Mouse (Mus musculus) megakaryocyte, embryonic 14.5 days (primary cell): ENCODE data around the gene Zdhhc9. TPM values are rescaled to one million over a fixed set of nuclear protein-coding genes. Genes with fewer than 3 reads are reported as not detected.

Experiments used
- H3K27me3 ChIP-seq: replicated peaks from 2 replicates; pipeline ENCODE3; 2012; ENCODE audit warnings: inconsistent platforms
- H3K36me3 ChIP-seq: replicated peaks from 2 replicates; pipeline ENCODE3; 2012; ENCODE audit warnings: low read length, inconsistent platforms, mixed read lengths
- H3K4me1 ChIP-seq: 2 replicates; pipeline ENCODE4 v1.6.1; 2012; ENCODE audit warnings: inconsistent platforms
- H3K4me3 ChIP-seq: replicated peaks from 2 replicates; pipeline ENCODE3; 2012; ENCODE audit warnings: moderate library complexity, mild to moderate bottlenecking, inconsistent platforms
- H3K9me3 ChIP-seq: 2 replicates; pipeline ENCODE4 v1.6.1; 2012; ENCODE audit warnings: inconsistent platforms
- FLI1 ChIP-seq: IDR thresholded peaks from 2 replicates; pipeline ENCODE4 v1.6.1; 2012; ENCODE audit warnings: low read length, inconsistent platforms, mixed read lengths
- GATA1 ChIP-seq: IDR thresholded peaks from 3 replicates; pipeline ENCODE4 v1.6.1; 2012; ENCODE audit warnings: mixed read lengths, low read length, inconsistent platforms, borderline replicate concordance
- polyA plus RNA-seq: library from polyadenylated mRNA; stranded (reverse); fragments of >175 nt; gene quantifications from 2 replicates; pipeline ENCODE4 v1.2.3, GENCODE M21; 2012; ENCODE audit warnings: low replicate concordance; ENCODE audit not compliant: insufficient read depth

Gene Zdhhc9
- polyA plus RNA-seq, 1 experiment: 25.6 TPM

DNA sequence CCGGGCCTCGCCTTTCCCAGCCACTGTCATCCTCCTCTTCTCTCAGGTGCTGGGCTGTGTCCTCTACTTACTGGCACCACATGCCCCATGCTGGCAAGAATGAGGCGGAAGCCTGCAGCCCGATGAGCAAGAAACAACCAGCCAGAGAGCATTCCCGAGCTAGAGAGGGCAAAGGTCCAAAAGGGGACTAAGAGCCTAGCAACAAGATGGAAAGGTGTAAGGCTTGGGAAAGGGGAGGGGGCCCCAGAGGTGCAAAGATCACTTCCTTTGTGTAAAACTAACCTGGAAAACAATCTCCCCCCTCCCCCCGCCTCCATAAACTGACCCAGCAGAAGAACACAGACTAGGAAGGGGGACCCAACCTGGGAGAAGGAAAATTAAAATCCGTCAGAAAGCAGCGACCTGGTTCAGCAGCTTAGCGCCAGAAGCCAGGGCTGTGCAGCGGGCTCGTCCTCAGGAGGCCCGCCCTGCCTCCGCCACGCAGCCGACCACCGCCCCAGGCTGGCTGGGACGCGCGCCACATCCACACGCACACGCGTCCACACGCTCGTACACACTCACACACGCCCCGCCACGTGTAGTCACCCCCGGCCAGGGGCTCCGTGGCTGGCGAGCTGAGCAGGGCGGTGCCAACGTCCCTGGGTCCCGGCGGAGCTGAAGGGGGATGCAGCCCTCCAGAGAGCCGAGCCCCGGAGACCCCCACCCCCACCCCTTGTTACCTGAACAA lies 754 bp downstream of the Zdhhc9 start:
- H3K27me3 ChIP-seq: peaks cover 17% of the 10 kb centered on the region
- H3K4me1 ChIP-seq: peaks cover 21% of the 10 kb centered on the region
- H3K4me3 ChIP-seq: peak overlapping the region; percentile 96
- no peaks in the 10 kb centered on the region for H3K9me3 ChIP-seq
- peaks cover 19% of the 10 kb centered on the region for H3K36me3 ChIP-seq
- no peak for TF ChIP-seq FLI1
- no peak for TF ChIP-seq GATA1

DNA sequence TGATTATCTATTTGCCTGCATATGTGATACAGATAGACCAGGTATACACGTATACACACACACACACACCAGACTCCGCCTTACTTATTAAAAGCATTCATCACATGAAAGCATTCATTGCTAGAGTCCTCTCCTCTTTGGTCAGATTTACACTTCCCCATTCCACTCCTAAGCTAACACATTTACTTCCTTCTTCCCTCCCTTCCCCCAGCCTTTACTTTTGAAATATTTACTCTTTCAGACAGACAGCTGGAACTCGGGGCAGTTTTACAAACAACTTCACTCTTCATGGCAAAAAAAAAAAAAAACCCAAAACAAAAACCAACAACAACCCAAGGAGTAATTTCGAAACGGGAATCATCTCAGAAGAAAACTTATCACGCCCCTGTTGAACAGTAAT lies 4.2 kb downstream of the Zdhhc9 start:
- Histone ChIP-seq H3K4me3 (no peak overlapping the region), H3K9me3 (no peaks in the 10 kb centered on the region), H3K4me1 (peaks cover 27% of the 10 kb centered on the region), H3K36me3 (peaks cover 36% of the 10 kb centered on the region), H3K27me3 (peaks cover 15% of the 10 kb centered on the region)
- TF ChIP-seq GATA1 (no peak), FLI1 (no peak)

DNA sequence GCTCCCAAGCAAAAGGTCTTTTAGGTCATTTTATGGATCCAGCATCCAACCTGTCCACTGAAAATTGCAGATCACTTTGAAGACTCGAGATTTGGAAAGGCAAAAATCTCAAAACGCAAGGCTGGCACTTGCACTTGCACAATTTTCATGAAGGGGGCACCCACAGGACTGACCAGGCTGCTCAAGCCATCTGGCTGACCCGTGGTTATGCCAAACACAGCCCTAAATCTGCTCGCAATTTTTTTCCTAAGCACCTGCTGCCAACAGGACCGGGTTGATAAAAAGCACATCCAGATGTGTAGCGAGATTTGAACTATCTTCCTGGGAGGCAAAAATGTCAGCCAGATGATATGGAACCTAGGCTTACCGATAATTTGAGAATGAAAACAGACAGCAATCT lies 4.9 kb downstream of the Zdhhc9 start:
- Histone ChIP-seq H3K9me3 (no peaks in the 10 kb centered on the region), H3K27me3 (peaks cover 13% of the 10 kb centered on the region), H3K4me3 (no peak overlapping the region), H3K4me1 (peaks cover 34% of the 10 kb centered on the region), H3K36me3 (peaks cover 36% of the 10 kb centered on the region)
- TF ChIP-seq FLI1 (no peak), GATA1 (no peak)

DNA sequence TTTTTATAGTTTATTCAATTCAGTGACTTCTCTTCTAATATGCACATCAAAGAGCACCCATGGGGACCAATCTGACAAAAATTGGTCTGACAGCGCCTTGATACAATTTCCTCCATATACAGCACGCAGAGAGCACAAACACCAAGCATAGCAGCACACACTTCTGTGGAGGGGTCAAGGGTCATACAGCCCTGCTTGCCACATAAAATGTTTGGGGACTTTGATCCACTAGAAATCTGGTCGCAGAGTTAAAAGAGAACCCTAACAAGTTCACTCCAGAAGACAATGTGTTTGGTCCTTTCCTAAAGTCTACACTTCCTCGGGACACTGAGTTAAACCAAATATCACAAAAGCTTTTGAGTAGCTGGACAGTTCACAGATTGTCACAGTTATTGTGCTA lies 5.7 kb downstream of the Zdhhc9 start:
- peaks cover 38% of the 10 kb centered on the region for H3K36me3 ChIP-seq
- TF ChIP-seq FLI1: no peak
- TF ChIP-seq GATA1: no peak
- peaks cover 6% of the 10 kb centered on the region for H3K27me3 ChIP-seq

DNA sequence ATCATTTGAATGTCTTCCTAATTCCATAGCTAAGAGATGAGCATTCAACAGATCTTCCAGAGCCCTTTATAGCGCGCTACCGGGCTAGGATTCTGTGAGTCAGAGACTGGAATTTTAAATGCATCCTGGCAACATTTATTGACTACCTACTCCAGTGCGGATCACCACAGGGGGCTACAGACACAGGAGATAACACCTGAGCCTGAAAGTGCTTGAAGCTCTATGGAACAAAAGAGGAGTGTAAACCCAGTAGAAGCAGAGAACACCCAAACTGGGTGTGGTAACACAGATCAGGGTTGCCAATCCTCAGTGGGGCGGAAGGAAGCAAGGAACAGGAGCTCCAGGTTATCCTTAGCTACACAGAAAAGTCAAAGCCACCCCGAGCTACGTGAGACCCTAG lies 6.2 kb downstream of the Zdhhc9 start:
- peaks cover 43% of the 10 kb centered on the region for H3K36me3 ChIP-seq
- TF ChIP-seq GATA1: no peak
- no peak for TF ChIP-seq FLI1

More for the DNA sequence above, 5.7 kb downstream of the Zdhhc9 start:
- Histone ChIP-seq H3K4me3 (no peak overlapping the region), H3K4me1 (peaks cover 34% of the 10 kb centered on the region), H3K9me3 (no peaks in the 10 kb centered on the region)

DNA sequence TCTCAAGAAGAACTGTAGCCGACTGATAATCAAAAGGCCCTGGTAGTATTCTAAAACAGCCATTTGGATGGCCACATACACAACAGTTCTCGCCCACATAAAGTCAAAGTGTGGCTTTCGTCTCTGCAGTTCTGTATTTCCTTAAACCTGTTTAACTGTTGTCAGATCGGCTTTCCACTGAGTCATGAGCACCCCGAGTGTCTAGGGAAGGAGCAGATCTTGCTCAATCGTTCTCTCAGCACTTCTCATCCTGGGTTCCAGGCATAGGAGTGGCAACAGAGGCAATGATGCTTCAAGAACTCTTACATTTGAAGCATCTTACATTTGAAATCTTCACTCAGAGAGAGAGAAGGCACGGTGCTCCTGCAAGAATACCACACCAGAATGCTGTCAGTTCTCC lies 6.7 kb downstream of the Zdhhc9 start:
- H3K36me3 ChIP-seq: peaks cover 45% of the 10 kb centered on the region
- H3K4me3 ChIP-seq: no peak overlapping the region
- H3K9me3 ChIP-seq: no peaks in the 10 kb centered on the region
- peaks cover 27% of the 10 kb centered on the region for H3K4me1 ChIP-seq
- TF ChIP-seq GATA1 (no peak), FLI1 (no peak)
- H3K27me3 ChIP-seq: peaks cover 4% of the 10 kb centered on the region

More for the DNA sequence above, 6.2 kb downstream of the Zdhhc9 start:
- Histone ChIP-seq H3K9me3 (no peaks in the 10 kb centered on the region), H3K4me1 (peaks cover 30% of the 10 kb centered on the region), H3K27me3 (peaks cover 4% of the 10 kb centered on the region), H3K4me3 (no peak overlapping the region)

DNA sequence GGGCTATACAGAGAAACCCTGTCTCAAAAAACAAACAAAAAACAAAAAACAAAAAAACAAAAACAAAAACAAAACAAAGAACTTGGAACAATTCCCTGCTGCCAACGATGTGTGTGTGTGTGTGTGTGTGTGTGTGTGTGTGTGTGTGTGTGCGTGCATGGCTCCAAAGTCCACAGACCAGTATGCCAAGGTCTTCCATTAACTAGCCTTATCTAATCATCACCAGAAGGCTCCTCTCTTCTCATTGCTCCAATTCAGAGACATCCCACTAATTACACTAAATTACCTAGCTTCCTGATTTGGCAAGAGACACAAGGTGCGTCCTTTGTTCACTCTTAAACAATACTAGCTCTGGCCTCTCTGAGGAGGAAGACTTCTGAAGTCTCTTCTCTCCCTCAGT lies 8.0 kb downstream of the Zdhhc9 start:
- peaks cover 32% of the 10 kb centered on the region for H3K4me1 ChIP-seq
- H3K27me3 ChIP-seq: peaks cover 2% of the 10 kb centered on the region
- TF ChIP-seq FLI1 (no peak), GATA1 (no peak)
- H3K36me3 ChIP-seq: peaks cover 40% of the 10 kb centered on the region
- no peak overlapping the region for H3K4me3 ChIP-seq
- H3K9me3 ChIP-seq: no peaks in the 10 kb centered on the region

DNA sequence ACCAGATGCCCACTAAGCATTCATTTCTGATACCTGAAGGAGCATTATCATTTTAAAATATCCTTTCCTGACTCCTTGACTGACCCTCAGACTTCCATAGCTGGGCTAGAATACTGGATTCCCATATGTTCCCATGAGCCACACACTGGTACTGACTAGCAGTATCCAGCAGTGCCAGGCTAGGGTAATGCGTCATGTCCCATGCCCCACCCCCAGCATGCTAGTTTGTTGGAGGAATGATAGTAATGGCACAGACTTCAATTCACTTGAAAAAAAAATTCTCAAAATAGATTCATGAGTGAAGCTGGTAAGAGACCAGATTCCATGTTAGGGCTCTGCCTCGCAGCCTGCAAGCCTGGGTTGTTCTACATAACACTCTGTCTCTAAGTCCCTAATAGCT lies 9.7 kb downstream of the Zdhhc9 start:
- peaks cover 41% of the 10 kb centered on the region for H3K4me1 ChIP-seq
- TF ChIP-seq GATA1 (no peak), FLI1 (no peak)
- peaks cover 2% of the 10 kb centered on the region for H3K27me3 ChIP-seq
- H3K4me3 ChIP-seq: no peak overlapping the region
- no peaks in the 10 kb centered on the region for H3K9me3 ChIP-seq
- peaks cover 40% of the 10 kb centered on the region for H3K36me3 ChIP-seq

DNA sequence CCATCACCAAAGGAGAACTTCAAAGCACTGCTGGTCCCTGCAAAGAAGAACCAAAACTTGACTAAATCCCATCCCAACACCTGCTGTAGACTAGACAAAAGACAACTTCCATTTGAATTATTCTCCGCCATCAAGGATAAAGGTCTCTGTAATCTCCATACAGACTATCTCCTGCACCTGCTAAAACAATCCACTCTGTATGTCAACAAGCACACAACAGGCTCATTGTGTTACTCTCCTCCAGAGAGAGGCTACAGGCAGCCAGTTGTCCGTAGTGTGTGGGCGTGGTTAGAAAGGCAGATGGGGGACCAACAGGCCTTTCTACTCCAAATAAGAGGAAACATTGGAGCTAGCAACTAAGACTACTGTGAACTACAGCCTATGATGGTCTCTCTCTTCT lies 10.8 kb downstream of the Zdhhc9 start:
- peaks cover 42% of the 10 kb centered on the region for H3K4me1 ChIP-seq
- H3K36me3 ChIP-seq: peaks cover 43% of the 10 kb centered on the region
- no peaks in the 10 kb centered on the region for H3K9me3 ChIP-seq
- no peak overlapping the region for H3K4me3 ChIP-seq
- no peaks in the 10 kb centered on the region for H3K27me3 ChIP-seq
- TF ChIP-seq FLI1 (no peak), GATA1 (no peak)

DNA sequence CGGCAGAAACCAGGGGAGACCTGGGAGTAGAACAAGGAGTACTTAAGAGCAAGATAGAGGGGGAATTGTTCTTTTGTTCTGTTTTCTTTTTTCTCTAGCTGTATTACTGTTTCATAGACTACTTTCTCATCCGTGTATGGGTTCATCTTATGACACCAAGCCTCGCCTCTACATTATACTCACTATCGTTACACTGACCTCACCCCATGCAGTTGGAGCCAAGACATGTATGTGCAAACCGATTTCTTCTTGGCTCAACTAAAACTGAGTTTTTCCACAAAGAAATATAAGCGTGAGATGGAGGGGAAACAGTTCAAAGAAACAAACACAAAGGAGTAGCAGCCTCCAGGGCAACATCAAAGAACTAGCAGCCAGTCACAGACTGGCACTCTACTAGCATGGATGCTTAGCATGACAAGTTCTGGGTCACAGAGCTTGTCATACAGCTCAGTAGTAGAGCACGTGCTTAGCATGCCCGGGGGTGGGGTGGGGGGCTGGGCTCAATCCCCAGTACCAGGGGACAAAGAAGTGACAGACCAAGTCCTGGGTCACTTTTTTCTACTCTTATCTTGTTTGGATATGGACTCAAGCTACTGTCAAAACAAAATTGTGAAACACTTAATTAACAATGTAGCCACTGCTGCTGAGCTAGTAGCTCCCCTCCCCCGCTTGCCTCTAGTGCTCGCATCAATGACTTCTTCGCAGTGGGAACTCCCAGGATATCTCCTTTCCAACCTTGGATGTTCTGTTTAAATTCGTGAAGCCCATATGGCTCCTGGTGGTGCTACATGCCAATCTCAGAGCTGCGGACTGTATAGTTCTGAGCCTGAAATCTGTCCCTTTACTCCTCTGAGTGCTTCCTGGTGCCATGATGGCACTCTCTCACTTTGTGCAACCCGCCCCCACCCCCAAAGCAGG lies 15.2 kb downstream of the Zdhhc9 start:
- TF ChIP-seq FLI1: no peak
- TF ChIP-seq GATA1: no peak
- no peak overlapping the region for H3K4me3 ChIP-seq
- peaks cover 1% of the 10 kb centered on the region for H3K27me3 ChIP-seq
- H3K4me1 ChIP-seq: peaks cover 29% of the 10 kb centered on the region
- peaks cover 66% of the 10 kb centered on the region for H3K36me3 ChIP-seq
- H3K9me3 ChIP-seq: no peaks in the 10 kb centered on the region
